Mouse (Mus musculus): ENCODE results near the gene Optn. TPM values are rescaled to one million over a fixed set of nuclear protein-coding genes. Genes with fewer than 3 reads are reported as not detected.

The Optn gene
- total and polyA plus RNA-seq, 3 experiments, result 25.1 to 37.3 (median 28.0) TPM

DNA sequence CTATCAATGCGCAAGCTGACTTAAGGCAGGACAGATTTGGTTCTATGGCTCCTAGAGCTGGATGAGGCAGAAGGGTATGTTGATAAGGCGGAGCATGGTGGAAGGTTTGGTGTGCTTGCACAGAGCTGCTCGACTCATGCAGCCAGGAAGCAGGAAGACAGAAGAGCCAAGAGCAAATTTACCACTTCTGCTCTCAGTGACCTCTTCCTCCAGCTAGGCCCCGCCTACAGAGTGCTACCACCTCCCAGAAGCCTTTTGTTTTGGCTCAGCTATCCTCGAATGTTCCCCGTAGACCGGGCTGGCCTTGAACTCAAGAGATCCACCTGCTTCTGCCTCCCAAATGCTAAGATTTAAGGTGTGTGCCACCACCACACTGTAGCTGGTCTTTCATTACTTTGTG lies 49.2 kb downstream of the Optn start:
- dilution Hi-C loops (cut with MboI; ENCODE audit: extremely low pct_ligation_motif_present, extremely low pct_unique_long_range_greater_than_20kb, low sequenced_read_pairs) (no loop called here), in situ Hi-C loops (cut with MboI; ENCODE audit: low pct_ligation_motif_present, low pct_unique_long_range_greater_than_20kb, low sequenced_read_pairs) (no loop called here)
- H3K9me3 ChIP-seq (replicated peaks; ENCODE audit: low read length), result no peaks in the 10 kb centered on the region
- no peak overlapping the region for H3K9ac ChIP-seq (ENCODE audit: insufficient read depth, low read depth)
- H3K4me2 ChIP-seq (ENCODE audit: insufficient read depth, low read depth, poor library complexity, severe bottlenecking), result no peak overlapping the region
- DNase-seq (ENCODE audit: extremely low read depth), result peak; percentile 67
- TF ChIP-seq JUN (IDR thresholded peaks at IDR 0.05; ENCODE audit: insufficient read depth, low read depth, low read length) (no peak), E2F4 (IDR thresholded peaks at IDR 0.05; ENCODE audit: insufficient replicate concordance, low read depth, low read length) (no peak), USF1 (IDR thresholded peaks at IDR 0.05; ENCODE audit: low read depth, low read length) (no peak), NELFE (IDR thresholded peaks at IDR 0.05; ENCODE audit: low read depth, low read length) (no peak), ELF1 (IDR thresholded peaks at IDR 0.05; ENCODE audit: low read depth, low read length) (peak; percentile 77), ZMIZ1 (IDR thresholded peaks at IDR 0.05; ENCODE audit: low read depth, low read length) (no peak), USF2 (conservative IDR thresholded peaks at IDR 0.05; ENCODE audit: low read depth, low read length) (no peak), MXI1 (IDR thresholded peaks at IDR 0.05; ENCODE audit: low read depth, low read length) (no peak), POLR2A (IDR thresholded peaks at IDR 0.05; ENCODE audit: low read depth, low read length) (peak; percentile 52), RCOR1 (conservative IDR thresholded peaks at IDR 0.05; ENCODE audit: low read depth, low read length) (no peak), RAD21 (IDR thresholded peaks at IDR 0.05; ENCODE audit: low read depth, low read length) (no peak)
- H3K36me3 ChIP-seq (replicated peaks in 1 of 2; ENCODE audit: control insufficient read depth in 1 of 2, insufficient read depth in 1 of 2, low read length in 1 of 2), result peaks cover 7 to 20% of the 10 kb centered on the region in 2 experiments
- peaks cover 24 to 38% of the 10 kb centered on the region in 2 experiments for H3K4me1 ChIP-seq (ENCODE audit: control insufficient read depth in 1 of 2, insufficient read depth in 2 of 2)
- no peak overlapping the region for H3K4me3 ChIP-seq (replicated peaks in 1 of 3; ENCODE audit: low read depth in 2 of 3, low read length in 2 of 3, poor library complexity in 1 of 3)
- peaks cover 22% of the 10 kb centered on the region for H3K79me2 ChIP-seq (replicated peaks; ENCODE audit: control insufficient read depth, extremely low read depth, insufficient read depth, poor library complexity, severe bottlenecking)
- peak overlapping the region; percentile 41; the same call in 1 of the 2 replicates for H3K27ac ChIP-seq (ENCODE audit: insufficient read depth, low read depth)
- H3K27me3 ChIP-seq (replicated peaks), result no peaks in the 10 kb centered on the region

GRCm38 (mm10) chr2:5012491-5013324 lies 51.1 kb downstream of the Optn start, which contains the start of gene Mcm10:
Gene Mcm10, minus strand, starts transcription at chr2:5012791.
- DNase-seq (ENCODE audit: extremely low read depth), result peak; percentile 98
- peaks cover 22 to 23% of the 10 kb centered on the region in 2 experiments for H3K36me3 ChIP-seq (replicated peaks in 1 of 2; ENCODE audit: control insufficient read depth in 1 of 2, insufficient read depth in 1 of 2, low read length in 1 of 2)
- dilution Hi-C loops (cut with MboI; ENCODE audit: extremely low pct_ligation_motif_present, extremely low pct_unique_long_range_greater_than_20kb, low sequenced_read_pairs) (no loop called here), in situ Hi-C loops (cut with MboI; ENCODE audit: low pct_ligation_motif_present, low pct_unique_long_range_greater_than_20kb, low sequenced_read_pairs) (no loop called here)
- peak within 1 kb of the TSS; percentile 79 for H3K4me2 ChIP-seq (ENCODE audit: insufficient read depth, low read depth, poor library complexity, severe bottlenecking)
- peaks cover 28% of the 10 kb centered on the region for H3K79me2 ChIP-seq (replicated peaks; ENCODE audit: control insufficient read depth, extremely low read depth, insufficient read depth, poor library complexity, severe bottlenecking)
- H3K9me3 ChIP-seq (replicated peaks; ENCODE audit: low read length), result no peaks in the 10 kb centered on the region
- H3K27ac ChIP-seq (ENCODE audit: insufficient read depth, low read depth), result no peak within 1 kb of the TSS
- H3K4me3 ChIP-seq (replicated peaks in 1 of 3; ENCODE audit: low read depth in 2 of 3, low read length in 2 of 3, poor library complexity in 1 of 3), result peak within 1 kb of the TSS; percentile 81 to 95 (median 84)
- no peaks in the 10 kb centered on the region for H3K27me3 ChIP-seq (replicated peaks)
- H3K9ac ChIP-seq (ENCODE audit: insufficient read depth, low read depth), result peak within 1 kb of the TSS; percentile 94
- H3K4me1 ChIP-seq (ENCODE audit: control insufficient read depth in 1 of 2, insufficient read depth in 2 of 2), result peaks cover 21 to 52% of the 10 kb centered on the region in 2 experiments
- TF ChIP-seq SMC3 (IDR thresholded peaks at IDR 0.05; ENCODE audit: low read depth, low read length) (no peak), MAX (IDR thresholded peaks at IDR 0.05; ENCODE audit: low read length) (peak; percentile 21; the same call in 1 of the 2 replicates), ZNF384 (IDR thresholded peaks at IDR 0.05; ENCODE audit: low read depth, low read length) (0 out of 2 replicates have a peak, but pooled peaks have one; percentile 11), TBP (conservative IDR thresholded peaks at IDR 0.05; ENCODE audit: low read depth, low read length) (peak; percentile 91), HCFC1 (IDR thresholded peaks at IDR 0.05; ENCODE audit: low read depth, low read length) (peak; percentile 83), RAD21 (IDR thresholded peaks at IDR 0.05; ENCODE audit: low read depth, low read length) (no peak), KAT2A (IDR thresholded peaks at IDR 0.05; ENCODE audit: insufficient replicate concordance, low read length) (peak; percentile 87), JUND (conservative IDR thresholded peaks at IDR 0.05; ENCODE audit: low read depth, low read length) (peak; percentile 16; the same call in 1 of the 2 replicates), BHLHE40 (IDR thresholded peaks at IDR 0.05; ENCODE audit: low read depth, low read length) (no peak), RCOR1 (conservative IDR thresholded peaks at IDR 0.05; ENCODE audit: low read depth, low read length) (0 out of 2 replicates have a peak, but pooled peaks have one; percentile 21), CHD1 (IDR thresholded peaks at IDR 0.05; ENCODE audit: low read depth, low read length) (no peak), NELFE (IDR thresholded peaks at IDR 0.05; ENCODE audit: low read depth, low read length) (peak; percentile 59), IRF4 (IDR thresholded peaks at IDR 0.05; ENCODE audit: low read depth, low read length) (peak; percentile 23; the same call in 1 of the 2 replicates), GABPA (IDR thresholded peaks at IDR 0.05; ENCODE audit: insufficient replicate concordance, low read depth, low read length) (no peak), NRF1 (IDR thresholded peaks at IDR 0.05; ENCODE audit: low read depth, low read length) (peak; percentile 45), E2F4 (IDR thresholded peaks at IDR 0.05; ENCODE audit: insufficient replicate concordance, low read depth, low read length) (peak; percentile 97), MYC (IDR thresholded peaks at IDR 0.05; ENCODE audit: low read depth, low read length) (no peak), CHD2 (IDR thresholded peaks at IDR 0.05; ENCODE audit: low read length) (peak; percentile 88), CTCF (conservative IDR thresholded peaks at IDR 0.05 in 1 of 2, IDR thresholded peaks at IDR 0.05 in 1 of 2; ENCODE audit: low read depth in 2 of 2, low read length in 2 of 2) (no peak), MEF2A (IDR thresholded peaks at IDR 0.05; ENCODE audit: borderline replicate concordance, low read depth, low read length) (0 out of 2 replicates have a peak, but pooled peaks have one; percentile 41), PAX5 (IDR thresholded peaks at IDR 0.05; ENCODE audit: low read length) (no peak), UBTF (IDR thresholded peaks at IDR 0.05; ENCODE audit: low read depth, low read length) (no peak), POLR2A (IDR thresholded peaks at IDR 0.05; ENCODE audit: low read depth, low read length) (peak; percentile 82), JUN (IDR thresholded peaks at IDR 0.05; ENCODE audit: insufficient read depth, low read depth, low read length) (no peak), POLR2AphosphoS2 (IDR thresholded peaks at IDR 0.05; ENCODE audit: low read depth, low read length) (no peak)

Measured in CH12.LX (cell line).